Mouse (Mus musculus) cerebellum, postnatal 14 days (tissue): Measurements from ENCODE around the gene Pcgf1.

Experiments
- DNase-seq, 2 experiments: peaks; one replicate each; pipeline ENCODE4 v3.0.0; 2021; ENCODE audit warnings: mixed read lengths in 2 of 2

Pcgf1 gene

GRCm38 (mm10) chr6:83066441-83066840 lies 11.2 kb upstream of the Pcgf1 start:
- no peak for DNase-seq

GRCm38 (mm10) chr6:83068221-83068620 lies 9.4 kb upstream of the Pcgf1 start:
- no peak for DNase-seq

- DNase-seq = no peak
Measured at GRCm38 (mm10) chr6:83068706-83069487, 8.8 kb upstream of the Pcgf1 start.

- DNase-seq = peak; percentile 38 to 43
Measured at GRCm38 (mm10) chr6:83069488-83070246, 8.0 kb upstream of the Pcgf1 start.

GRCm38 (mm10) chr6:83070247-83070310 lies 7.6 kb upstream of the Pcgf1 start, which contains the start of gene Tlx2:
Gene Tlx2, minus strand, starts transcription at chr6:83070293.
- no peak for DNase-seq

- DNase-seq = peak; percentile 52 to 65
Measured at GRCm38 (mm10) chr6:83070311-83071219, 7.1 kb upstream of the Pcgf1 start.

- DNase-seq = peak in 1 of 2 experiments; percentile 60
Measured at GRCm38 (mm10) chr6:83071220-83071619, 6.4 kb upstream of the Pcgf1 start.

GRCm38 (mm10) chr6:83074979-83075378 lies 2.7 kb upstream of the Pcgf1 start:
- no peak for DNase-seq

GRCm38 (mm10) chr6:83078324-83078858 lies 722 bp downstream of the Pcgf1 start:
- DNase-seq = peak; percentile 100

GRCm38 (mm10) chr6:83080210-83080609 lies 2.5 kb downstream of the Pcgf1 start:
- DNase-seq = no peak

- DNase-seq = no peak
Measured at GRCm38 (mm10) chr6:83083497-83083896, 5.8 kb downstream of the Pcgf1 start.

GRCm38 (mm10) chr6:83084477-83084876 lies 6.8 kb downstream of the Pcgf1 start:
- no peak for DNase-seq

- no peak for DNase-seq
Measured at GRCm38 (mm10) chr6:83086121-83087035, 8.7 kb downstream of the Pcgf1 start, which contains the start of gene Lbx2. Gene Lbx2, plus strand, starts transcription at chr6:83086367.

GRCm38 (mm10) chr6:83087205-83087925 lies 9.7 kb downstream of the Pcgf1 start:
- peak; percentile 43 to 56 for DNase-seq

GRCm38 (mm10) chr6:83087926-83088260 lies 10.2 kb downstream of the Pcgf1 start:
- no peak for DNase-seq

- DNase-seq = no peak
Measured at GRCm38 (mm10) chr6:83092416-83093127, 14.9 kb downstream of the Pcgf1 start.

- DNase-seq = no peak
Measured at GRCm38 (mm10) chr6:83095968-83096367, 18.3 kb downstream of the Pcgf1 start.

- no peak for DNase-seq
Measured at GRCm38 (mm10) chr6:83098411-83098810, 20.7 kb downstream of the Pcgf1 start.

- DNase-seq = peak; percentile 92
Measured at GRCm38 (mm10) chr6:83101316-83101687, 23.6 kb downstream of the Pcgf1 start, which contains the start of the genes Ccdc142 and Gm42688. Gene Ccdc142, plus strand, starts transcription at chr6:83101601. Gene Gm42688, plus strand, starts transcription at chr6:83101617.

- DNase-seq = peak; percentile 66 to 68
Measured at GRCm38 (mm10) chr6:83101688-83102556, 24.3 kb downstream of the Pcgf1 start.
